Mouse (Mus musculus): ENCODE data around the gene Ilvbl.
"Not testable (repeated sequence)": the region's sequence is repeated elsewhere in the genome, so short reads cannot be mapped to it uniquely, and the experiment has no call there.

Ilvbl gene

DNA sequence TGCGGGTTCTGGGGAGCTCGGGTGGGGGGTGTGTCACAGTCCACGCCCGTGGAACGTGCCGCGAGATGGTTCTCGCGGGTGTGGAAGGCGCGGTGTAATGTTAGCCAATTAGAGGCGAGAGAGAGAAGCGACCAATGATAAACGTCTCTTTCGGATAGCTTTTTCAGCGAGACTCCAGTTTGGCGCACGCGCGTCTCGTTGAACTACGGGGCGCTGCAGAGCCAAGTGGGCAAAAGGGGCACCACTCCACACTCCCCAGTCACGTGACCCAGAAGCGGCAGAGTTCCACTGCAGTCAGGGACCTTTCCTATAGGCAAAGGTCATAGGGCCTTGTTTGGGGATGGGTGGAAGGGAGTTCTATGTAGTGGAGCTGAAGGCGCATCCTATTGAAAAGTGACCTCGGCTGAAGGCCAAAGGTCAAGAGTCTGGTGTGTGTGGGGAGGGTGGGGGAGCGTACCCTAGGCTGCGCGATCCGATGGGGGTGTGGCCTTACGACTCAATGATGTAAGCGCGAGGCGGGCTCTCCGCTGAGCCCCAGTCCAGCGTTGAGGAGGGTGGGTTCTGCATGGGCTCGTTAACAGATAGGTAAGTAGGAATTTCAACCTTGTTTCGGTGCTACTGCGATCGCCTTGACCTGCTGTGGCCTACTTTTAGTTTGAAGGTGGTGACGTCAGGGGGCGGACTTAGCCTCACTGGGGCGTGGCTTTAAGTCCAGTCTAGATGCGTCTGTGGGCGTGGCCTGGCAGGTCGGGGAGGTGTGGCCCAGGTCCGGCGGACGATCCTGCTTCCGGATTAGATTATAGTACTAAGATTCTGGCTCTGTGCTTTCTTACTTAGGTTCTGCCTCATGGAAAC lies at the start of gene Ilvbl:
Gene Ilvbl (plus strand): TSS at position 97 of the 855 bp plus-strand sequence.
- DNase-seq (ENCODE audit: low spot score), result peak; percentile 94

DNA sequence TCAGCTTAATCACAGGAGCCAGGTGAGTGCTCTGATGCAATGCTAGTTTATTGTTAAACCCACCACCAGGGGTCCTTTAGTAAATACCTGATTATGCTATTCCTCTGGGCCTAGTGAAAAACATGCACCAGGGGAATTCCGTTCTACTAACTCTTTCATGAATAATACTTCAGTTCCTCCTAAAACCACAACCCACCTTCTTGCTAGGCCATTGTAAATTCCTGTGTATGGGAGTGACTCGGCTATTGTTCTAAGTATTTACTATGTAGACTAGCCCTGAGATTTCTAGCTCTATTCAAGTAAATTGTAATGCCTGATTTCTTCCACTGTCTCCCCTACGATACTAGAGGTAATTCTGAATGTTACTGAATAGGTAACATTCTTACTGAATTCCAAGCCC lies 49.1 kb upstream of the Ilvbl start:
- not testable (repeated sequence) for DNase-seq (ENCODE audit: low spot score)

DNA sequence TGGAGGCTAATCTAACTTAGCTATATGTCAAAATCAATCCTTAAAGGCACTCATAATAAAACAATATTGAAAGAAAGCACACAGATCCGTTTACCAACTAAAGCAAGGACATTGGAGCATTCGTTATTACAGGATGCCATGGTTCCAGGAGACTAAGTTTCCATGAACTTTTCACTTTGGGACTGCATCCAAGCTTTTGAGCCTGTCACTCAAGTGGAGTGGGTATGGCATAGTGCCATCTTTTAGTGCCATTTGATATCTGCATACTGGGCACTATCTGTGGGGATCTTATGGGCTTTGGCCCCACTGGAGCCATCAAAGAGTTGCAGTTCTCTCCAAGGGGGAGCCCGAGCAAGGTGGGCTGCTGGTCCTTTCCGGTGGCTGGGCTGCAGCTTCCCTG lies 48.6 kb upstream of the Ilvbl start:
- DNase-seq (ENCODE audit: low spot score), result no peak

GRCm38 (mm10) chr10:78540943-78541342 lies 33.2 kb upstream of the Ilvbl start:
- DNase-seq (ENCODE audit: low spot score), result peak; percentile 19

GRCm38 (mm10) chr10:78565070-78565469 lies 9.1 kb upstream of the Ilvbl start:
- no peak for DNase-seq (ENCODE audit: low spot score)

DNA sequence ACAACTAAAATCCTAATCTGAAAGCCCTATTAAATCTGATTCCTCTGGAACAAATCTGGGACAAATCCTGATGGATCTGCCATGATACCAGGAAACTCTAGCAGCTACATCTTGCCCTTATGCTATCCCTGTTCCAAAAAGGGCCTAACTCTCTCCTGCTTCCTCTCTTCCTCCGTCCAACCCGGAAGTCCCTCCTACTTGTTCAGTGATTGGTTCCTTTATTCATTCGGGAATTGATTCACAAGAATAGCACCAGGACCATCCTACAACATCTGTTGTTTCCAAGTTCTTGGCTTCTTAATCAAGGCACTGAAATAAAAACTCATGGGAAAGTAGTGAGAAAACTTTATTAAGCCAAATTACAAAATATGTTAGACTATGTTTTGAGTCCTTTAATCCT lies 5.0 kb upstream of the Ilvbl start:
- no peak for DNase-seq (ENCODE audit: low spot score)

- DNase-seq (ENCODE audit: low spot score), result no peak
Observed at GRCm38 (mm10) chr10:78569686-78570085, 4.5 kb upstream of the Ilvbl start.

DNA sequence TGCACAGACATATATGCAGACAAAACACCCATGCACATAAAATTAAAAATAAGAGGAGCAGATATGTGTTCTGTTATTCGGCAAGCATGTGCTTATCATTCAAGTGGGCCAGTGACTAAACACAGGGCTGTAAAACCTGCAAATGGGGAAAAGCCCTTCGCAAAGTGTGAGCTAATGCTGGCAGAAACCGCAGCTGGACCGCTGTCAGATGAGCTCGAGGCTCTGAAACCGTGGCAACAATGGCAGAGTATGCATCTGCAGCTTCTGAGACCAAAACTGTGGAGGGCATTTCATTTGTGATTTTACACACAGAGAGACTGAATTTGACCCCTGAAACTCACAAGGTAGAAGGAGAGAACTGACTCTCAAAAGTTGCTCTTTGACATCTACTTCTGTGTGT lies 3.7 kb upstream of the Ilvbl start:
- DNase-seq (ENCODE audit: low spot score), result no peak

- no peak for DNase-seq (ENCODE audit: low spot score)
Observed at GRCm38 (mm10) chr10:78570897-78571296, 3.2 kb upstream of the Ilvbl start.

- no peak for DNase-seq (ENCODE audit: low spot score)
Observed at GRCm38 (mm10) chr10:78573226-78573625, 920 bp upstream of the Ilvbl start.

DNA sequence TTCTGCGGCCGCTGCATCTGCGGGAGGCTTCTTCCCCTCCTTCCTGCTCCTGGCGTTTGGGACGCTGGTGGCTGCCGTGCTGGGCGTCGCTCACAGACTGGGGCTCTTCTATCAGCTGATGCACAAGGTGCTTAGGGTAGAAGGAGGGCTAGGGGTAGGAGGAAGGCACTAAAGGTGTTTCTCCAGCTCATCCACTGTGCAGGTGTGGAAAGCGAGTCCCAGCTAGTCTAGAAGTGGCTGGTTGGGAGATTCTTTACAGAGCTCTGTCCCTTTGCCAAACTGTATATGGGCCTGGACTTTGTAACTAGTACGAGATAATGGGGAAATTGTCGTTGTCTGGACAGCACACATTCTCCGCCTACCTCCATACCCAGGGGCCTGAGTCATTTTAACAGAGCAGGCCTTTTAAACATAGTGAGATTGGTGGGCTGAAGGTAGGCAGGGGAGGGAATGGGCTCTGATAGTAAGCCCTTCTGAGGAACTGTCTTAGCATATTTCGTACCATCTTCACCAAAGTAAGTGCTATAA lies 1.0 kb downstream of the Ilvbl start:
- no peak for DNase-seq (ENCODE audit: low spot score)

DNA sequence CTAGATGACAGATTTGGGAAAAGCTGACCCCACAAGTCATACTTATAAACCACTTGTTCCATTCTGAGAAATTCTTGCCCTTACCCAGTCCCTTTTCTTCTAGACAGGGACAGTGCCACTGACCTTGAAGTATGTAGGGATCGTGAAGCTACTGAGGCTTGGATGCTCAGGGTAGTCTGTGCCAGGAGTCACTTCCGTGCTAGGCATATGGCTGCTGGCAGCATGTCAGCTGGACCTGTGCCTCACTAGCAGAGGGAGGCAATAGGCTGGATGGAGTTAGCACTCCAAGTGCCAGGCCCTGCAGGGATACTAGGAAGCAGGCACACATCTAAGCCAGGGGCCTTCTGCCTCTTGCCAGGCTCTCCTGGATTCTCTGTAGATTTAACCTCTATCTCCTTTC lies 1.5 kb downstream of the Ilvbl start:
- DNase-seq (ENCODE audit: low spot score), result no peak

DNA sequence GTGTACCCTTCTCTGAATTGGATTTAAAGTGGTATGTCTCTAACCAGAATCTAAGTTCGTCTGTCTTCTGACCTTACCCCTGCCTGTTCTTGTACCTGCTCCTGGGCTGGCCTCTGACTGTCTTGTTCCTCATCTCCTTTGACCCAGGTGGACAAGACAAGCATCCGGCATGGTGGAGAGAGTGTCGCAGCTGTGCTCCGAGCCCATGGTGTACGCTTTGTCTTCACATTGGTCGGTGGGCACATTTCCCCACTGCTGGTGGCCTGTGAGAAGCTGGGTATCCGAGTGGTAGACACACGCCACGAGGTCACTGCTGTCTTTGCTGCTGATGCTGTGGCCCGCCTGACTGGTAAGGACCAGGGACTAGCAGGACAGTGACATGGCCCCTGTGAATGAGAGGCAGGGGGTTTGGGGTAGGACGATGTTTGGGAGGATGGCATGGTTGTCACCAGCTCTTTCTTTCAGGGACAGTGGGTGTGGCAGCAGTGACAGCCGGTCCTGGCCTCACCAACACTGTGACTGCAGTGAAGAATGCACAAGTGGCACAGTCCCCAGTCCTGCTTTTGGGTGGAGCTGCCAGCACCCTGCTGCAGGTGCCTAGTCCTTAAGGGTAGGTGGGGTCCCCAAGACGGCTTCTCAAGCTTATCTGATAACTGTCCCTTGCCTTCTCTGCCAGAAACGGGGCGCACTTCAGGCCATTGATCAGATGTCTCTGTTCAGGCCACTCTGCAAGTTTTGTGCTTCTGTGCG lies 2.5 kb downstream of the Ilvbl start:
- DNase-seq (ENCODE audit: low spot score), result no peak

DNA sequence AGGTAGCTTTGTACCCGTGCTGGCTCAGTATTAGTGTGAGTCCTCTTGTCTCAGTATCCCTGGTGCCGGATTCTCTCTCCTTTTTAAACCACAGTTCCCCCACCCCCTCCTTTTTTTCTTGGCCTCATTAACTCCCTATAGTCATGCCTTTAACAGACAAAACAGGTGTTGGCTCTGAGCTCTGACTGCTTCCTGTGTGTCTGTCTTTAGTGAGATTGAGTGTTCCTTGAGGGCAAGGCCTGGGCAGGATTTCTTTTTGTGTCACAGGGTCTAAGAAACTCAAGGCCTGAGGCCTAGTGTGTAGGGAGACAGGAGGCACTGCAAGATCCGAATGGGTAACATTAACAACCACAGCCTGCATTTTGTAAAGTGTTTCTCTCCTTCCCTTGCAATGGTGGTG lies 4.1 kb downstream of the Ilvbl start:
- no peak for DNase-seq (ENCODE audit: low spot score)

- DNase-seq (ENCODE audit: low spot score), result no peak
Observed at GRCm38 (mm10) chr10:78581121-78581520, 7.0 kb downstream of the Ilvbl start.

GRCm38 (mm10) chr10:78583347-78583746 lies 9.2 kb downstream of the Ilvbl start:
- DNase-seq (ENCODE audit: low spot score), result no peak

GRCm38 (mm10) chr10:78583939-78584338 lies 9.8 kb downstream of the Ilvbl start:
- no peak for DNase-seq (ENCODE audit: low spot score)

- no peak for DNase-seq (ENCODE audit: low spot score)
Observed at GRCm38 (mm10) chr10:78584996-78585395, 10.8 kb downstream of the Ilvbl start.

GRCm38 (mm10) chr10:78585606-78586005 lies 11.5 kb downstream of the Ilvbl start:
- DNase-seq (ENCODE audit: low spot score), result no peak

GRCm38 (mm10) chr10:78586026-78586425 lies 11.9 kb downstream of the Ilvbl start:
- no peak for DNase-seq (ENCODE audit: low spot score)

GRCm38 (mm10) chr10:78589291-78589690 lies 15.1 kb downstream of the Ilvbl start:
- no peak for DNase-seq (ENCODE audit: low spot score)

DNA sequence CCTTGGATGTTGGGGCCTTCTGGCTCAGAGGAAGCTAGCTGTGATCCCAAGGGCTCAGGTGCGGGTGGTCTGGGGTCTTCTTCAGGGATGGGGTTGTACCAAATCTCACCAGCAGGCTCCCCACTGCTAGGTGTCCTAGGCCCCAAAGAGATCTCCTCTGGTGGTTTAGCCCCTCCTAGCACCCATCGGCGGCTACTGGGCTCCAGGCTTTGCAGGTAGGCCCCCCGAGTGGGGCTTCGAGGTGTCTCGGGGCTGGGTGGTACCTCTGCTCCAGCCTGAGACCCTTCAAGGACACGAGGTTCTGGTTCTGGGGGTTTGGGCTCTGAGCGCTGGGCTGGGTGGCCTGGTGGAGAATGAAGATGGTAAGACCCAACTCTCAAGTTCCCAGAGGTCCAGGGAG lies 15.8 kb downstream of the Ilvbl start:
- no peak for DNase-seq (ENCODE audit: low spot score)

DNA sequence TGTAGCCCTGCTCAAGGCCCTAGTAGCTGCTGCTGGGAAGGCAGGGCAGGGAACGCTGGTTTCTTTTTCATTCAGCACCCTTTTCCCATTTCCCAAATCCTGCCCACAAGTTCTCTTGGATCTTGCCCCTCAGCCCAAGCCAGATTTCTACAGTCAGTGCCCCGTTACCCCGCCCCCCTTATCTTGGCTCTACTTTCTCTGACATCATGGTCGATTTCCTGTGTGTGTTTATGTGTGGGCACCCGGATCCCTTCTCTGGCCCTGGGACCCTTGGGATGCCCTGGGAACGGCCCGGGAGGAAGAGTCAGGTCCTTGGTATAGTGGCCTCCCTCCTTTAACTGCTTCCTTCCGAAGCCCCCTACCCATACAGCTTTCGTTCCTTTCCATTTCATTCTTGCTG lies 16.6 kb downstream of the Ilvbl start:
- DNase-seq (ENCODE audit: low spot score), result no peak
